In the genomic region with DNA sequence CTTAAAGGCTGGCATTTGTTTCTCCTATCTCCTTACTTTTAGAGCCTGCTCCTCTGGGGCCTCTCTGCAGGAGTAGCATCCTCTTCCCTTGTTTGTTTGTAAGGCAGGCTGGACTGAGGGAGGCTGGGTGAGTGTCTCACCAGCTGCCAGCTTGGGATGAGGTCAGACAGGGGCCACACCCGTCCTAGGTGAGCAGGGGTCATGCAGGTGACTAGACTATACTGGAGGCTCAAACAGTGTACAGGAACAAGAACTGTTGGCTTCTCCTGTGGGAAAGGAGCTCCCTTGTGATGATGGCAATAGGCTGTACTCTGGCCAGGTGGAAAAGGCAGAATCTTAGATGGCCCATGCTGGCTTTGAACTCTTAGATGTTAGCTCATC, we compare ENCODE assay signal across 14 mouse cellular contexts.
DNase-seq lines count a peak whose midpoint lies in the region; ATAC-seq and TF ChIP-seq lines count a peak whose summit lies in the region.
"Had no signal": no experiment of that assay in that cellular context is flagged by ENCODE, and none has a peak within 500 bp of the region (broad histone marks: within the 10 kb centered on the region; RNA-seq: fewer than 3 reads in every experiment).

No protein-coding gene starts in this region.

- no peak for DNase-seq in hindbrain, embryonic 10.5 days (ENCODE audit: low spot score)
- DNase-seq in hindbrain, postnatal 0 days (ENCODE audit: low spot score) = no peak
- DNase-seq in intestine, embryonic 14.5 days (ENCODE audit: low spot score) = no peak
- no peak for DNase-seq in frontal cortex, postnatal 14 days (ENCODE audit: low spot score in 2 of 2)
- DNase-seq: cerebellum, adult 9-10 months; liver; liver, postnatal 0 days; lung, postnatal 36 days; thymus, postnatal 36 days had no signal

- H3K4me2 ChIP-seq in hindbrain, postnatal 0 days (ENCODE audit: low read depth, low read length) = no peak overlapping the region
- H3K4me2 ChIP-seq in midbrain, embryonic 13.5 days (replicated peaks) = no peak overlapping the region
- no peak overlapping the region for H3K4me2 ChIP-seq in midbrain, embryonic 15.5 days
- no peak overlapping the region for H3K4me2 ChIP-seq in intestine, embryonic 14.5 days (ENCODE audit: low read length)
- H3K4me2 ChIP-seq: hindbrain, embryonic 15.5 days; kidney, embryonic 15.5 days had no signal

- ATAC-seq in hindbrain, postnatal 0 days = no peak
- ATAC-seq in midbrain, embryonic 13.5 days = 0 out of 2 replicates have a peak, but pooled peaks have one; percentile 5
- no peak for ATAC-seq in midbrain, embryonic 15.5 days (replicated peaks)
- 0 out of 2 replicates have a peak, but pooled peaks have one; percentile 25 for ATAC-seq in intestine, embryonic 14.5 days (replicated peaks; ENCODE audit: low FRiP score, low TSS enrichment, low read depth)
- no peak for ATAC-seq in megakaryocyte, adult 5-6 weeks (ENCODE audit: poor library complexity, severe bottlenecking)
- ATAC-seq: liver, postnatal 0 days had no signal

- no peak overlapping the region for H3K4me3 ChIP-seq in hindbrain, embryonic 10.5 days
- H3K4me3 ChIP-seq in hindbrain, postnatal 0 days (ENCODE audit: low read length) = no peak overlapping the region
- H3K4me3 ChIP-seq in midbrain, embryonic 13.5 days (replicated peaks) = no peak overlapping the region
- H3K4me3 ChIP-seq in midbrain, embryonic 15.5 days = no peak overlapping the region
- H3K4me3 ChIP-seq in intestine, embryonic 14.5 days (ENCODE audit: low read depth, low read length) = no peak overlapping the region
- H3K4me3 ChIP-seq: hindbrain, embryonic 15.5 days; kidney, embryonic 15.5 days had no signal

- no peak overlapping the region for H3K9ac ChIP-seq in hindbrain, postnatal 0 days (replicated peaks; ENCODE audit: low read length)
- no peak overlapping the region; the same call in 1 of the 2 replicates for H3K9ac ChIP-seq in midbrain, embryonic 13.5 days (replicated peaks)
- H3K9ac ChIP-seq in midbrain, embryonic 15.5 days = no peak overlapping the region
- no peak overlapping the region for H3K9ac ChIP-seq in intestine, embryonic 14.5 days (ENCODE audit: low read length)
- H3K9ac ChIP-seq: hindbrain, embryonic 15.5 days; kidney, embryonic 15.5 days; liver, postnatal 0 days had no signal

- peak overlapping the region; percentile 87 for H3K27ac ChIP-seq in hindbrain, embryonic 10.5 days
- no peak overlapping the region for H3K27ac ChIP-seq in hindbrain, postnatal 0 days
- peak overlapping the region; percentile 55; the same call in 1 of the 2 replicates for H3K27ac ChIP-seq in midbrain, embryonic 13.5 days
- no peak overlapping the region for H3K27ac ChIP-seq in midbrain, embryonic 15.5 days
- no peak overlapping the region for H3K27ac ChIP-seq in intestine, embryonic 14.5 days (ENCODE audit: low read depth)
- H3K27ac ChIP-seq: hindbrain, embryonic 15.5 days; kidney, embryonic 15.5 days had no signal

- peaks cover 4% of the 10 kb centered on the region; the same call in 1 of the 2 replicates for H3K9me3 ChIP-seq in hindbrain, embryonic 10.5 days
- H3K9me3 ChIP-seq in hindbrain, postnatal 0 days (ENCODE audit: low read length) = no peaks in the 10 kb centered on the region
- no peaks in the 10 kb centered on the region for H3K9me3 ChIP-seq in midbrain, embryonic 13.5 days
- H3K9me3 ChIP-seq in midbrain, embryonic 15.5 days = no peaks in the 10 kb centered on the region
- H3K9me3 ChIP-seq in intestine, embryonic 14.5 days (ENCODE audit: control insufficient read depth, low read length) = 0 out of 2 replicates have a peak, but pooled peaks cover 3% of the 10 kb centered on the region
- H3K9me3 ChIP-seq: hindbrain, embryonic 15.5 days; kidney, embryonic 15.5 days had no signal

- peaks cover 15% of the 10 kb centered on the region for H3K27me3 ChIP-seq in hindbrain, embryonic 10.5 days (ENCODE audit: insufficient read depth, poor library complexity, severe bottlenecking)
- H3K27me3 ChIP-seq in hindbrain, postnatal 0 days (ENCODE audit: insufficient read depth, low read length) = no peaks in the 10 kb centered on the region
- H3K27me3 ChIP-seq in midbrain, embryonic 13.5 days = peaks cover 5% of the 10 kb centered on the region; the same call in 1 of the 2 replicates
- no peaks in the 10 kb centered on the region for H3K27me3 ChIP-seq in midbrain, embryonic 15.5 days (replicated peaks)
- H3K27me3 ChIP-seq in intestine, embryonic 14.5 days (replicated peaks; ENCODE audit: control insufficient read depth, insufficient read depth, low read length) = no peaks in the 10 kb centered on the region

- TF ChIP-seq CTCF in hindbrain, postnatal 0 days (IDR thresholded peaks at IDR 0.05; ENCODE audit: low read depth) = no peak

- H3K4me1 ChIP-seq in hindbrain, embryonic 10.5 days (replicated peaks) = peaks cover 47% of the 10 kb centered on the region
- H3K4me1 ChIP-seq in hindbrain, postnatal 0 days (ENCODE audit: insufficient read depth, low read length) = 0 out of 2 replicates have a peak, but pooled peaks cover 5% of the 10 kb centered on the region
- peaks cover 28% of the 10 kb centered on the region for H3K4me1 ChIP-seq in midbrain, embryonic 13.5 days (replicated peaks)
- H3K4me1 ChIP-seq in midbrain, embryonic 15.5 days = peaks cover 18% of the 10 kb centered on the region
- peaks cover 17% of the 10 kb centered on the region for H3K4me1 ChIP-seq in intestine, embryonic 14.5 days (replicated peaks; ENCODE audit: control insufficient read depth, insufficient read depth, low read length)

- no peaks in the 10 kb centered on the region for H3K36me3 ChIP-seq in hindbrain, embryonic 10.5 days
- no peaks in the 10 kb centered on the region for H3K36me3 ChIP-seq in hindbrain, postnatal 0 days (ENCODE audit: insufficient read depth, low read length)
- H3K36me3 ChIP-seq in midbrain, embryonic 13.5 days = no peaks in the 10 kb centered on the region
- no peaks in the 10 kb centered on the region for H3K36me3 ChIP-seq in midbrain, embryonic 15.5 days (replicated peaks)
- H3K36me3 ChIP-seq in intestine, embryonic 14.5 days (ENCODE audit: control insufficient read depth, insufficient read depth, low read length) = no peaks in the 10 kb centered on the region
- H3K36me3 ChIP-seq: hindbrain, embryonic 15.5 days; kidney, embryonic 15.5 days had no signal

- WGBS in hindbrain, embryonic 10.5 days = 0% methylated on average over 1 of the region's 1 CpGs
- WGBS in hindbrain, postnatal 0 days = 5% methylated on average over 1 of the region's 1 CpGs
- 12% methylated on average over 1 of the region's 1 CpGs for WGBS in midbrain, embryonic 13.5 days
- WGBS in midbrain, embryonic 15.5 days = 11% methylated on average over 1 of the region's 1 CpGs
- 20% methylated on average over 1 of the region's 1 CpGs for WGBS in intestine, embryonic 14.5 days

Comparison
In these comparisons a context has a peak if more than half of its experiments do, and no peak if none do; other contexts are left out.
1. H3K27ac ChIP-seq: peak in hindbrain, embryonic 10.5 days (single experiment) and midbrain, embryonic 13.5 days (single experiment); none in hindbrain, postnatal 0 days (single experiment), midbrain, embryonic 15.5 days (single experiment) and intestine, embryonic 14.5 days (single experiment).
2. ATAC-seq: peak in midbrain, embryonic 13.5 days (single experiment) and intestine, embryonic 14.5 days (single experiment); none in hindbrain, postnatal 0 days (single experiment), midbrain, embryonic 15.5 days (single experiment) and megakaryocyte, adult 5-6 weeks (single experiment).